Mouse (Mus musculus) cerebellum, postnatal 14 days (tissue): Measurements from ENCODE around the gene Sycn.

Source experiments
- DNase-seq, 2 experiments: peaks; one replicate each; pipeline ENCODE4 v3.0.0; 2021; ENCODE audit warnings: mixed read lengths in 2 of 2

Sycn gene

DNA sequence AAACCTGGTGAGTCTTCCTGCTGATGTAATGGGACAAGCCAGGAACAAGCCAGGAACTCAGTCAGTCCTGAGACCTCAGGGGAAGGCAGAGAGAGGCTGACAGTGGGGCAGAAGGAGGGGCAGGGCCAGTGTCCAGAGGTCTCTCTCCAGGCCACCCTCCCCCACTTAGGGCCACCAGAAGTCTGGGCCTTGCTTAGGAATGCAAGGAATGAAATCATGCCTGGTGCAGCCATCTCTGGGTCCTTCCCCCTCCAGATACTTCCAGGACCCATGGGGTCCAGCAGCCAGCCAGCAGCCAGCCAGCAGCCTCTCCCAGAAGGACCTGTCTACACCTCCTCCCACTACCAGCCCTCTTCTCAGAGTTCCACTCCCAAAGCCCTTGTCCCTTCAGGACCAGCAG, 47.0 kb downstream of the Sycn start:
- no peak for DNase-seq
